Mouse (Mus musculus) liver, adult 10 weeks (tissue): ENCODE measurements around the gene Gm436. TPM values are rescaled to one million over a fixed set of nuclear protein-coding genes. Genes with fewer than 3 reads are reported as not detected.

Experiments used
- polyA plus RNA-seq: library from polyadenylated mRNA; stranded (reverse); fragments of 350-450 nt; fragmentation: Illumina TruSeq; extraction: RNeasy Lipid Tissue Mini Kit (QIAGEN cat#74804); gene quantifications from one replicate; pipeline ENCODE4 v1.2.3, GENCODE M21; 2014; ENCODE audit warnings: low read depth, low replicate concordance

Gm436 gene
- not detected for polyA plus RNA-seq

GRCm38 (mm10) chr4:144686268-144686667 is at the start of gene Gm436:
Gene Gm436 (minus strand): TSS chr4:144686368.

GRCm38 (mm10) chr4:144721304-144721703 is 35.1 kb upstream of the Gm436 start, which contains the start of gene Gm13178:
Gene Gm13178 (minus strand): TSS chr4:144721404.

Other genes starting within 250 kb of the Gm436 start
- not detected for gene 1700012P22Rik, start 247.6 kb downstream of the Gm436 start, polyA plus RNA-seq
- not detected for gene Gm9944, start 233.1 kb downstream of the Gm436 start, polyA plus RNA-seq
- gene Aadacl3, start 222.6 kb downstream of the Gm436 start, polyA plus RNA-seq = not detected
- gene 9430007A20Rik, start 166.5 kb downstream of the Gm436 start, polyA plus RNA-seq = not detected
- gene Gm13124, start 121.2 kb downstream of the Gm436 start, polyA plus RNA-seq = not detected
- gene Aadacl4, start 72.7 kb downstream of the Gm436 start, polyA plus RNA-seq = not detected
- not detected for gene Gm13178, start 35.0 kb upstream of the Gm436 start, polyA plus RNA-seq
- not detected for gene Gm438, start 100.2 kb upstream of the Gm436 start, polyA plus RNA-seq
- gene Dhrs3, start 206.5 kb upstream of the Gm436 start, polyA plus RNA-seq = 91.5 TPM